Mouse (Mus musculus): ENCODE data around the gene Cyb5b.

DNA sequence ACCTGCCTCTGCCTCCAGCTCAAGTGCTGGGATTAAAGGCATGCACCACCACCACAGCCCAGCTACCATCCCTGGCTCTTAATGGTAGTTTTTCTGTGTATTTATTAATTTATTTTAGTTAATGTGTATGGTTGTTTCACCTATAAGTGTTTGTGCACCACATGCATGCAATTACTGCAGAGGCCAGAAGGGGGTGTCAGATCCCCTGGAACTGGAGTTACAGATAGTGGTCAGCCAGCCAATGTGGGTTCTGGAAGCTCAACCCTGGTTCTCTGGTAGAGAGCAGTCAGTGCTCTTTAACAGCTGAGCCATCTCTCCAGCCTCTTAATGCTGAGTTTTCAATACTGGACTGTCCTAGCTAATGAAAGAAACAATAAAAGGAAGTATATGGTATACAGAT is 29.6 kb upstream of the Cyb5b start:
- TF ChIP-seq CTCF (IDR thresholded peaks at IDR 0.05; ENCODE audit: low read depth): no peak
- no peak for TF ChIP-seq EP300 (IDR thresholded peaks at IDR 0.05; ENCODE audit: low read depth)

Measured in heart, postnatal 0 days (tissue).